Mouse (Mus musculus): ENCODE results near the gene Unc5c.

DNA sequence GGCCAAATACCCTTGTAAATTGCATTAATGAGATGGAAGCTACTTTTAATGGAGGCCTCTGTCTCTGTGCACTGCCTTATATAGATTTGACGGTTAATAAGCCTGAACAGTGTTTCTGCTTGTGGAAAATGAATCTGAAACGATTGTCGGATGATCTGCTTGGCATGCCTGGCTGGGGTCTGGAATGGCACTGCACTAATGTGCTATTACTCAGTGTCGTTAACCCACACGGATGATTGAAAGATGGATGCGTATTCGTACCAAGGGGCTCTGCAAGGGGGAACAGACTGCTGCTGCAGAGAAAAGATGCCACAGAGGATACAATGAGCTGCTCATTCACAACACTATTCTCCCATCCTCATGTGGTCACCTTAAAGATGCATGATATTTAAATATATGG lies 75.7 kb downstream of the Unc5c start:
- TF ChIP-seq GATA1 (IDR thresholded peaks at IDR 0.05; ENCODE audit: low read length) (no peak), TAL1 (IDR thresholded peaks at IDR 0.05; ENCODE audit: low read length) (no peak)
